Mouse (Mus musculus) E14TG2a.4 (cell line): ENCODE results near the gene Zmynd8.

Experiments
- CTCF ChIP-seq: conservative IDR thresholded peaks from 2 replicates; pipeline ENCODE4 v1.5.1; 2014; ENCODE audit warnings: low read length
- POU5F1 ChIP-seq: IDR thresholded peaks from 2 replicates; pipeline ENCODE4 v1.6.1; 2014; ENCODE audit warnings: low read length, borderline replicate concordance

DNA sequence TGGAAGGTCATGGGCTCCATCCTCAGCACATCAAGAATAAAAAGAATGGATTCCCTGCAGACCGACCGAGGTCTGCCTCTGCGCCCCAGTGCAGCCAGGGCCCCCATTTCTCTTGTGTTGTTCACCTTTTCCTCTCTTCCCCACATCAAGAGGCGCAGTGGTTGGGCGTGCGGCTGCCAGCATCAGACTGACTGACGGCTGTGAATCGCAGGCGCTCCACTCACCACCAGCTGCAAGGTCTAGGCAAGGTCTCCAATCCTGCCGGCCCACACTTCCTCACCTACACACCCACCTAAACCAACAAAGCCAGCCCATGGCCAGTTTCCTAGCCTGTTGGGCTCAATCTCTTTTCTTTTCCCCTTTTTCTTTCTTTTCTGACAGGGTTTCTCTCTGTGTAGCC lies 8.4 kb downstream of the Zmynd8 start:
- TF ChIP-seq CTCF (no peak), POU5F1 (no peak)
